Mouse (Mus musculus) layer of hippocampus, postnatal 10 days (tissue): ENCODE results near the gene Olfr1417. TPM values are rescaled to one million over a fixed set of nuclear protein-coding genes. Genes with fewer than 3 reads are reported as not detected.
"Not testable (repeated sequence)": the region's sequence is repeated elsewhere in the genome, so short reads cannot be mapped to it uniquely, and the experiment has no call there.

Experiments
- DNase-seq, 2 experiments: peaks; one replicate each; pipeline ENCODE4 v3.0.0; 2021; ENCODE audit warnings: low spot score in 2 of 2
- long read RNA-seq: library from polyadenylated mRNA; stranded (forward); transcript quantifications from one replicate; pipeline ENCODE4 v2.0.0, GENCODE M21; 2023
- total RNA-seq, 2 experiments: library from RNA; stranded (reverse); gene quantifications; 2 replicates each; pipeline ENCODE4 v1.2.3; 2021

Olfr1417 gene
- total RNA-seq: not detected
- long read RNA-seq: 0 reads

DNA sequence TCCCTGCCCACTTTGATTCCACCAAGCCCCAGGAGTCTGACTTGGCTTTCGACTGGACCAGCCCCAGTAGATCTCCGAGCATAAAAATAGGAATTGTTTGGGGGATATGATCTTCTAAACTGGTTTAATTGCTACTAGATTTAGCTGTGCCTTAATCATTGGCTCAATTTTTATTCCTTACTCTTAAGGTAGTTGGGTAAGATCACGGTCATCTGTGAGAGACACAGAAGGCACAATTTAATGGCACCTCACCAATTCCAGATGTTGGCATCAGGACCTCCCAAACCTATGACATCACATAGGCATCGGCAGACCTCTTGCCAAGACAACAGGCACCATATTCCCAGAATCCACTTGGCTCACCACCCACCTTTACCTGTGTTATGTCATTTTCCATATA is at the start of gene Olfr1417:
TSS of gene Olfr1417 (minus strand) at position 101 of the 400 bp plus-strand sequence.
- DNase-seq: no peak

DNA sequence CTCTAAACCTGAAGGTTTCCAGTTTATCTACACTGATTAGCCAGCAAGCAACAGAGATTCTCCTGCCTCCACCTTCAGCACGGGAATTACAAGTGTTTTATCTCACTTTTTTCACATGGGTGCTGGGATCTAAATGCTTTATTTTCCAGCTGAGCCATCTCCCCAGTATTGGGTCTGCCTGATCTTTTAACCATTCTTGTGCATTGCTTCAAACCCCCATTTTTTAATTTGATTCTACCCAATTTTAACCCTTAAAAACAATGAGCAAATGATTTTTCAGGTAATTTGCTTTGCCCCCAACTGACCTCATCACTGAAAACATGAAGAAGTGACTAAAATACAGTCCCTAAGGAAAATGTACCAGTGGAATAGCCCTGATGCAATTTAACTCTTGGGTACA is 47.2 kb upstream of the Olfr1417 start, which contains the start of gene Olfr1420:
TSS of gene Olfr1420 (plus strand) at position 301 of the 400 bp plus-strand sequence.
- no peak for DNase-seq

DNA sequence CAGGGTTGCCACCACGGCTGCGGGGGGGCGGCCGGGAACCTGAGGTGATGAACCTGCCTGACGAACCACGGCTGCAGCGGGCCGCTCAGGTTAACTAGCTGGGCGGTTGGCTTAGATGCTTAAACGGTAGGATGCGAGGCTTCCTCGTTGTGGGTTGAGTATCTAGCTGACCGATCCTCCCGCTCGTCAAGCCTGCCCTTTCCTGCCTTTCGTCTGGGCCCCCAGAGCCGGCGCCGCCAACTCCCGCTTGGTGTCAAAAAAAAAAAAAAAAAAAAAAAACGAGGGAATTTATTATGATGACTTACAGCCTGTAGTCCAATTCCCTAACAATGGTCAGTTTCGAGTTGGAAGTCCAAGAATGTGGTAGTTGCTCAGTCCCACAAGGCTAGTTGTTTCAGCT is 39.4 kb upstream of the Olfr1417 start:
- DNase-seq: not testable (repeated sequence)

DNA sequence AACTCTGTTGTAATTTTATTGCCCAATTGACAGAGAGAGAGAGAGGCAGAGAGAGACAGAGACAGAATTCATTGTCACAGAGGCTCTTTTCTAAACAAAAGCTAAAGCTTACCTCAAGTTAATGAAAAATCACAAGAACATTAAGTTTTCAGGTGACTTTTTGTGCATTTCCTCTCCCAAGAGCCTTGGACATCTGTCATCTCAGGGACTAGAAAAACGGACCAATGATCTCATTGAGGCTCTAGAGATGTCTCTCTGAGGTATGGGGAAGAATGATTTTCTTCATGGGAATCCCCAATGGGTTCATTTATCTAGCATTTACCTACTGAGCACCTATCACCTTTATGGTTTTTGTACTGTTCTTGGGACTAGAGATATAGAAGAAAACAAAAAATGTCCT is 36.0 kb upstream of the Olfr1417 start, which contains the start of gene Olfr1419:
TSS of gene Olfr1419 (minus strand) at position 101 of the 400 bp plus-strand sequence.
- DNase-seq: no peak

DNA sequence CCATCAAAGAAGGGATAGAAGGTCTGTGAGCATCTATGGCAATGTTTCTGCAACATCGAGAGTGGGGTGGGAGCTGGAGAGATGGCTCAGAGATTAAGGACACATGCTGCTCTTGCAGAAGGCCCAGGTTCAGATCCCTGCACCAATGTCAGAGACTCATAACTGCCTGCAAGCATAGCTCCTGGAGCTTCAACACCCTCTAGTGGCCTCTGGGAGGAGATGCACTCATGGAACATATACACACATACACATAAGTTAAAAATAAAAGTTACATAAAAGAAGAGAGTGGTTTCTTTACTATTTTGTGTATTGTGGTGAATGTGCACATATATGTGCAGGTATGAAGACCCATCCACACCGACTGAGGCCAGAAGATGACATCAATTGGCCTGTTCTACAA is 28.8 kb upstream of the Olfr1417 start:
- DNase-seq: no peak

DNA sequence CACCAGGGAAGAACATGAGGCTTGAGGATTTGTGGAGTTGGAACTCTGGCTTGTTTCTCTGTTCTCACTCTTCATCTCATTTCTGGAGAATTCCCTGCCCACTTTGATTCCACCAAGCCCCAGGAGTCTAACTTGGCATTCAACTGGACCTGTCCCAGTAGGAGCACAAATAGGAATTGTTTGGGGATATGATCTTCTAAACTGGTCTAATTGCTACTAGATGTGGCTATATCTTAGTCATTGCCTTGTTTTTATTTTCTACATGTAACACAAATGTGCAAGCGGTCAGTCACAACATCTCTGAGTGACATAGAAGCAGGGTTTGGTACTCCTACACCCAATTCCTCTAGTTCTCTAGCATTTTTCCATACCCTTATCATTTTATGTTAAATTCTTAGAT is 21.9 kb upstream of the Olfr1417 start, which contains the start of gene Olfr1418:
TSS of gene Olfr1418 (minus strand) at position 101 of the 400 bp plus-strand sequence.
- DNase-seq: no peak

DNA sequence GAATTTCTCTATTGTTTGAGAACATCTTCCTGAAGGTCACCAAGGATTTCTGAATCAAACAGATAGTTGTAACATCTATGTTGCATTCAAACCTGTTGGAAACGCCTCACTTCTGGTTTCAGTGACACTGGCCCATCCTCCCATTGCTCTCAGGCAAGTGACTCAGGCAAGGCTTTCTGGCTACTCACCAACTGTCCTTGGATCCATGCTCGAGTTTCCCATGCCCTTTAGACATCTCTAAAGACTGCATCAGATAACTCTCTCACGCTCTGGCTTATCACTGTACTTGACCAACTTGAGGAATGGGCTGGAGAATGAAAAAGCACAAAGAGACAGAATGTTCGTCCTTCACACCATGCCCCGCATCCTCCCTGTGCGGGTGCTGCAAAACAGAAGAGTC is 17.5 kb upstream of the Olfr1417 start:
- DNase-seq: no peak

DNA sequence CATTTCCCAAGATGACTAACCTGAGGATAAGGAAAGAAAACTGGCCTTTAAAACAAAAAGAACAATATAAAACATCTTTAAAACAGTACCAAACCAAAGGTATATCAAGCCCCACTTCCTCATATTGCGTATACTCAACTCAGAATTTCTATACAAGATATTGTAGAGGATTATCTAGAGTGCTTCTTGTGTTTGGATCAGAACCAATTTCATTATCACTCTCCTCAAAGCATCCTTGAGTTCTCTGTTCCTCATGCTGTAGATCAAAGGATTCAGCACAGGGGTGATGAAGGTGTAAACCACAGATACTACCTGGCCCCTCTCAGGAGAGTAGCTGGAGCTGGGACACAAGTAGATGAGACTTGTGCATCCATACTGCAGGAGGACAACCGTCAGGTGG is 15.8 kb upstream of the Olfr1417 start:
- DNase-seq: no peak

DNA sequence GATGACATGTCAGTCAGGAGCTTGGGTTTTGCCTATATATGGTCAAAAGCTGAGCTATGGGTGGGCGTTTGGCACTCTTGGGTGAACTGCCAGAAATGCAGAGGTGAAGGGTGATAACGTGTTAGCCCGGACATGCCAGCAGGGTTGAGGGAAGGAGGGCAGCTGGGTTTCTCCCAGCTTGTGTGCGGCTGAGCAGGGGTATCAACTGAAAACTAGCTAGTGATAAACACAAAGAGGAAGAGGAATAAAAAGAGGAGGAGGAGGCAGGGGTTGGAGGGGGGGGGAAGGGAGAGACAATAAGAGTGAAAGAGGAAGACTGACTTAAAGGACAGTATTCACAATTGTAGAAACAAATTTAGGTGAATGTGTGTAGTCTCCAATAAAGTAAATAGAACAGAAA is 13.6 kb upstream of the Olfr1417 start:
- DNase-seq: no peak

DNA sequence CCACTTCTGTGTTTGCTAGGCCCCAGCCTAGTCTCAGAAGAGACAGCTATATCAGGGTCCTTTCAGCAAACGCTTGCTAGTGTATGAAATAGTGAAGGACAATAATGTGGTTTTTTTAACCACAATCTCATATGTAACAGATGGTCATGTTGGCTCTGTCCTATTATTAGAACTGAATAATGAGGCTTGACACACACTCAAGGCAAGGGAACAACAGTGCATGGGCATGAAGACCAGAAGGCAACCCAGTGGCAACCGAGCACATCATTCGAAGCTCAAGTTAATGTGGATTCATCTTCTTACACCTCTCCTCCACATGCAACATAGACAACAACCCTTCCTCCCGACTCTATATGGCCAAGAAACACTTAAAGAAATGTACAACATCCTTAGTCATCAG is 7.3 kb upstream of the Olfr1417 start:
- DNase-seq: no peak

DNA sequence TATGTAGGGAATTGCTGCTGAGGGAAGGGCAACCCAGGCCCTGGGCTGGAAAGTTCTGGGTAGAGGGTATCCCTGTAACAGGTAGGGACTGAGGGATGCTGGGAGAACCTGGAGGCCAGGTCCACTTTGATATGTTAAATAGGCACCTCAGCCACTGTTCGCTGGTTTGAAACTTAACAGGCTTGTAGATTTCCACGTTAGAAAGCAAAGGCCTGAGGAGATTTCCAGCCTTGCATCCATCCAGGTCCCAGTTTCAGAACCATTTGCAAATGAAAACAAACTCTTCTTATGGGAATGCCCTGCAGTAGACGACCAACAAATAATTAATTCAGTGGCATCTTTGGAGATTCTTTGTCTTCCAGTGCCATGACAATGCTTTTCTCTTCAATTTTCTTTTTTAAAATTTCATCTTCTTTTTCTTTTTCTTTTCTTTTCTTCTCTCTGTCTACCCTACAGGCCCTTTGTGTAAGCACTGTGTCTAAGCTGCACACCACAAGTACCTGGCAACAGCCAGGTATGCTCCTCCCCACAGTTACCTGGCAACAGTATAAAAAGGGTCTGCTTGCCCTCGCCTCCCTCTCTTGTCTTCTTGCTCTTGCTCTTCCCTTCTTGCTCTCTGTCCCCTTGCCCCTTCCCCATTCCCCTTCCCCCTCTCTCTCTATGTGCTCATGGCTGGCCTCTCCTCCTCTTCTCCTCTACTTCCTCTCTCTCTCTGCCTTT is 15.5 kb downstream of the Olfr1417 start:
- DNase-seq: no peak

DNA sequence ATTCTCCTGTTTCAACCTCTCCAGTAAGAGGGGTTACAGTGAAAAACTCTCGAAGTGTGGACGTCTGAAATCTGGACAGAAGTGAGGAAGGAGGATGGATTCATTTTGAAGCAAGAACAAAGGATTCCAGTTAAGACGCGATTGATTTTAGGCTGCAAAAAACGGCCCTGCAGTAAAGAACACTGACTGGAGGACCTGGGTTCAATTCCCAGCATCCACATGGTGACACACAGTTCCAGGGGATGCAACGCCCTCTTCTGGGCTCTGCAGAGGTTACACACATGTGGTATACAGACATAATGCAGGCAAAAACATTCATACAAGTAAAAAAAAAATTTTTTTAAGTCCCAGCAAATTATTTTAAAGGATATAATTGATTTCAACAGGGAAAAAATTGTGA is 18.8 kb downstream of the Olfr1417 start:
- DNase-seq: peak in 1 of 2 experiments; percentile 23

DNA sequence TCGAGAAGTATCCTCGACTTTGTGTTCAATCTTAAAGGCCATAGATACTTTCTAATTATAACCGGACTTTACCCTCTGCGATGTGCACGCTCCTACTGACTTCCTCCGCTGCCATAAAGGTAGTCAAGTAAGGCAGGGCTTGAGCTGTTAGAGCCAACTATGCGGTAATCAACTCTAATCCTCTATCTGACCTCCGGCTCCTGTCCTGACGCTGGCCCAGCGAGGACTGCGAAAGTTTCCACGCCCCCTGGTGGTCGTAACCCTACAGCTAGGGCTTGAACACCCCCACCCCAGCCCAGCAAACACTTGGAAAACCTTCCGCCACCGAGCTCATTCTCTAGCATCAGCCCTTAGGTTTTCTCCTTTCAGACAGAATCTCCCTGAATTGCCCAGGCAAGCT is 19.2 kb downstream of the Olfr1417 start:
- DNase-seq: peak; percentile 78 to 81

DNA sequence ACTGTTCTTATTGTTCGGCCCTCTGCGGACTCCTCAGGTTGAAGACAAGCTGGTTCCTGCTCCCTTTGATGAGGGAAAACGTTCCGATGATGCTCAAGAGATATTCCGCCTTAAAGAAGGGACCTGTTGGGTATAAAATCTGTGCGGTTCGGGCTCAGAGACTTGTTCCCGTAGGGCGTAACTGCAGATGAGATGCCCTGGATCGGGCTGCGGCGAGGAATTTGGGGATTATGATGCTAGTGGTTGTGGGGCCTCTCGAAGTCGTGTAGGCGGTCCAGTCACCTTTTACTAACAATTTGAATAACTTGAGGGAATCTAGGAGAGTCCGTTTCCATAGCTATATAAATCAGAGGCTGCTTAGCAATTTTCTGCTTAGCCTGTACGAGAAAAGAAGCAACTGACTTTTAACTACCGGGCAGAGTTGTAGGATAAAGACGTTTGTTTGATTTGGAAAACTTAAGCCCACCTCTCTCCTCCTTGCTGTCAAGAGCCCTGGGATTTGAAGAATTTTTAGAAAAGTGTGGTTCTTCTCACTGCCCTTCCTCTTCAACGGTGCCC is 19.8 kb downstream of the Olfr1417 start, which contains the start of gene Stx3:
TSS of gene Stx3 (minus strand) at position 261 of the 558 bp plus-strand sequence.
- no peak for DNase-seq

DNA sequence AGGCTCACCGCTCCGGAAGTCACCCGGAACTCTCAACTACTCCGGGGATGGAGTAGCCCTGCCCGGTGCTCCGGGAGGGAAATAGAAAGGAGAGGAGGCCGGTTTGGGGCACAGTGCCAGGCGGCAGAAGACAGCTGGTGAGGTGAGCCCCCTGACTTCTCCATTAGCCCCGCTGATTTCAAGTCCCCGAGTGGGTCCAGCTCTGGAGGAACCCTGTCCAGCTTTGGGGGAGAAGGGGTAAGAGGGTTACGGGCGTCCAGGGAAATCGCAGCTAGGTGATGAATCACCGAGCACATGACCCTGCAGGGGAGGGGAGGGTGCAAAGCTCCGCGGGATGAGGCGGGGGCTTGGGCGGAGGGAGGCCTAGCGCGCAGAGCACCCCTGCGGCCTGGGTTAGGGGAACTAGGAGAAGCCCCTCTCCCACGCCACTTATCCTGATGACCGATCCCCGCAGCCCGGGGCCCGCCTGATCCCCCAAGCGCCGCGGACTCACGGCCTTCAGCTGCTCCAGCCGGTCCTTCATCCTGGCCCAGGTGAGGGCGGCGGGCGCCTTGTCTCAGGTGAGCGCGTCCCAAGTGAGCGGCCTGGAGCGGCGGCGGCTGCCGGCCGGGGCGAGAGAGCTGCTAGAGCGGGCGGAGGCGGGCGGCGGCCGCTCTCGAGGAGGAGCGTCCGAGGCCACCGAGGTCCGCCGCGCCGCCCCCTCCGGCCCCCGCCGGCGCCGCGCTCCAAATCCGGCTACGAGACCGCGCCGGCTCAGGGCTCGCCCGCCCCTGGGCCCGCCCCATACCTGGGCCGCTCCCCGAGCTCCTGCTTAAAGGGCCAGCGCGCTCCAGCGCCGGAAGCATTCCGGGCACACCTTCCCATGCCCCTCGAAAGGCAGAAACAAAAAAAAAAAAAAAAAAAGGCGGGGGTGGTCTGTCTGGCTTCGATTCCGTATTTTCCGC is 20.5 kb downstream of the Olfr1417 start:
- peak; percentile 36 to 55 for DNase-seq

DNA sequence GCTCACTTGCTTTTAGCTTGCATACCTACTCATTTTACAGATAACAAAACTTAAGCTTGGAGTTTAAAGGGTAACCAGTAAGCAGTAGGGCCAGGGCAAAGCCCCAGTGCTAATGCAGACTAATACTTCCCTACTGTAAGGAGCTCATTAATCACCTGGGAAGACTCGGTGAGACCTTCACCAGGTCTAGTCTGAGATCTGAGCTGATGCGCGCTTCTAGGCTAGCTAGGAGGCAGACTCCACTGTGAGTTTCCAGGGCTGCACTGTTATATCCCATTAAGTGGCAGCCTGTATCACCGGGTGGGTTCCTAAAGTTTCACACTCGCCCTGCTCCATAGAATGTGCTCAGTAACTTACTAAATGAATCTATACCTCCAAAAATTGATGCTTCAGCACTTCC is 21.4 kb downstream of the Olfr1417 start:
- DNase-seq: no peak

DNA sequence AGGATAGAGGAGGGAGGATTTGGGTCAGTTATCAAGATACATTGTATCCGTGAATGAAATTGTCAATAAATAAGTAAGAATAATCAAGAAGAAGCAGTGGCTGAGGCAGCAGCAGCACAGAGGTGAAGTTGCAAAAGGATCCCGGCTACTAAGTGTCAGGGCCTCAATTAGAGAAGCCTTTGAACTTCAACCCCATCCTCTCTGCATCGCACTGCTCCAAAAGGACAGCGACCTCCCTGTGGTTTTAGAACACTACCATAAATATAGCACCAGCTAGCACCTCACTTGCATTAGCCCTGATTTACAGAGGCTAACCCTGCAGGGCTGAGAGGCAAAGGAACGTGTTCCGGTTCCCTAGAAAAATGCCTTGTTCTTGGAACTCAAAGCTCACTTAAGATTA is 22.3 kb downstream of the Olfr1417 start:
- DNase-seq: no peak

DNA sequence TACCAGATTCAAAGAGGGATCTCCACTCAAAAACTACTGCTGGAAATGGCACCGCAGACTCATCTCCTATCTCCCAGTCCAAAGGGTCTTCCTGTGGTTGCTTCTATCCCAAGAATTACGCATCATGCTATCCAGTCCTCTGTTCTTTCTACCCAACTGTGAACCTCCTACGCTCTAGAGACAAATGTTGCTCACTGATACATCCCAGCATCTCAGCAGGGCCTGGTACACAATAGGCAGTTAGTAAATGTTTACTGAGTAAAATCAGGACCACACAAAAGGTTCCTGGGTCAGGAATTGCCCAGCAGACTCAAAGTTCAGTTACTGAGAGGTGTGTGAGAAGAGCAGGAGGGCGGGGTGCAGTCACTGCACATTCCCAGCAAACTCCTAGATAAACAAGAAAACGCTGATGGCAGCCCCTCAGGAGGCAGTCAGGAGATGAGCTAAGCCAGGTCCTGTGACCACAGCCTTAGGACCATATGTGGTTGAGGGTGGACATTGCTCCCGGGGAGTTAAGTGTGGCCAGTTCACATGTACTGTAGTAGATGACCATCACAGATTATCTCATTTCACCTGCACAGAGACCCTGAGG is 24.2 kb downstream of the Olfr1417 start:
- DNase-seq: no peak

DNA sequence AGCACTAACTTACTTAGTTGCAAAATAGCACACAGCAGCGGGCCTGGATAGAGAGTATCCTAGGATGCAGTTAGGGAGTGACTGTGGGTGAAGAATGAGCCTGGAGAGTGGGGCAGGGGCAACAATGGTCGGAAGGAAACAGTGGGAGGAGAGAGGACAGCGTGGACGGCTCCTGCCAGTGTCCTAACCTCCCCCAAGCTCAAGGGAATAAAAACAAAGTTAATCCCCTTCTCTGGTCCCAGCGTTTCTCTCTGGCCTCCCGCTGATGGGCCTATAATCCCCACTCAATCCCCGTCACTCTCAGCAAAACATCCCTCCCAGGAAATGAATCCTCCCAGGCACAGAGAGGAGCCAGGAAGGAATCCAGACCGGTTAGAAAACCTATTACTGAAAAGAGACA is 25.4 kb downstream of the Olfr1417 start:
- DNase-seq: no peak

DNA sequence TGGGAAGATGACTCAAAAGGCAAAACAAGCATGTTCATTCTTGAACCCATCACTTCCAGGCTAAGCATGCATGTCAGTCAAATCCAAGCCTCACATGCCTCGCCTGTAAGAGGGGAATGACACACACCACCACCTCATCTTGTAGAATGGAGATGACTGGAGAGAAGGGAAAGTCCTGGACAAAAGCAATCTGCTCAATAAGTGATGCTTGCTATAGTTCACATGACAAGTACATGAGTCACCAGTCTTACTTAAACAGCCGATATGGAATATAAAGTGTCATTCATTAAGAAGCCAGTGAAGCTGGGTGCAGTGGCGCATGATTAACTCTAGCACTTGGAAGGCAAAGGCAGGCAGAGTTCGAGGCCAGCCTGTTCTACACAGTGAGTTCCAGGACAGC is 25.9 kb downstream of the Olfr1417 start:
- DNase-seq: no peak

DNA sequence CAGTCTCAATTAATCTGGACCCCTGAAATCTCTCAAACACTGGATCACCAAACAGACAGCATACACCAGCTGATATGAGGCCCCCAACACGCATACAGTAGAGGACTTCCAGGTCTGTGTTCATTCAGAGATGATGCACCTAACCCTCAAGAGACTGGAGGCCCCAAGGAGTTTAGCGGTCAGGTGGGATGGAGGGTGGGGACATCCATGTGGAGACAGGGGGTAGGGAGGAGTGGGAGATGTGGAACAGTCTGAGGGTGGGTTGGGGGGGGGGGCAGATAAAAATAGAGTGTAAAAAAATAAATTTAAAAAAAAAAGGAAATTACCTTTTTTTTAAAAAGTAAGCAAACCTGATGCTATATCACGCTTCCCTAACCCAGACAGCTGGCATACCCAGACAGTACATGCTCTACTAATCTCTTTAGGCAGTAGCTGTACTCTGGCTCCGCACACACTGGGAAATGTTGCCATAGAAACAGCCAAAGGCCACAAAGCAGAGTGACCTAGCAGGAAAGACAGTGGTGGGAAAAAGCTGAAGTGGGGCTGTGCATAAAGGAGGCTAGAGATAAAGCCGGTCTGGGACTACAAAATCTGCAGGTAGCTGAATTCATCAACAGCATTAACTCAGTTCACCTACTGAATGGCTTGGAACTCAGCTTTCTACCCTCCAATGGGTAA is 27.2 kb downstream of the Olfr1417 start:
- no peak for DNase-seq
